Mouse (Mus musculus) kidney, adult 9 months (tissue): ENCODE data around the gene Scn4a.
"Not testable (repeated sequence)": the region's sequence is repeated elsewhere in the genome, so short reads cannot be mapped to it uniquely, and the experiment has no call there.

Source experiments
- DNase-seq: peaks from one replicate; pipeline ENCODE4 v3.0.0; 2022

Scn4a gene

DNA sequence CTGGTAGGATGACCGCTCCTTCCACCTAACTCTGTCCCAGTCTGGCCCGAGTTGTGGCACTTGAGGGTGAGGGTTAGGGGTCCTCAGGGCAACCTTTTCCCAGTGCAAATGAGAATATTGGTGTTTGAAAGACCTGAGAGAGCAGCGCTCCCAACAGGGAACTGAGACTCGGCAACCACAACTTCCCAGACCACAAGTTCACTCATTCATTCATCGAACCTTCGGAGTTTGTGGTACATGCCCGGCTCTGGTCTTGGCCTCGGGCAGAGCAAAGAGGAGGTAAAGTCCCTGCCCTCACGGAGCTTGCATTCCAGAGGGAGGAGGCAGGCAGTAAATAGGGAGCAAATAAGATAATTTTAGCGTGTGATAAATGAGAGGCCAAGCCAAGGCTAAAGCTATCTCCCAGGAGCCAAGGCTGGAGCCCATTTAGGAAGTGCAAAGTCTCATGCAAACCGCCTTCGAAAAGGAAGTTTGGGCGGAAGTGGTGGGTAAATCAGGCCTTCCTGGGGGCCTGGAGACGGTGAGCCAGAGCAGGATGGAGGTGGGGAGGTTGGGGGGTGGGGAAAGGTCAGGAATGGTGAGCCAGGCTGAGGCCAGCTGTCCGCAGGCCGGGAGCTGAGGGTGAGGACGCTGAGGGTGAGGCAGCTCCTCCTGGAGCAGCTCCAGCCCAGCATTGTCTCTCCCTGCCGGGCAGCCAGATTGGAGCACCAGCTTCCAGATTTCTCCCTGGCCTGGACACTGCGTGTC, 2.5 kb upstream of the Scn4a start:
- peak; percentile 23 for DNase-seq

DNA sequence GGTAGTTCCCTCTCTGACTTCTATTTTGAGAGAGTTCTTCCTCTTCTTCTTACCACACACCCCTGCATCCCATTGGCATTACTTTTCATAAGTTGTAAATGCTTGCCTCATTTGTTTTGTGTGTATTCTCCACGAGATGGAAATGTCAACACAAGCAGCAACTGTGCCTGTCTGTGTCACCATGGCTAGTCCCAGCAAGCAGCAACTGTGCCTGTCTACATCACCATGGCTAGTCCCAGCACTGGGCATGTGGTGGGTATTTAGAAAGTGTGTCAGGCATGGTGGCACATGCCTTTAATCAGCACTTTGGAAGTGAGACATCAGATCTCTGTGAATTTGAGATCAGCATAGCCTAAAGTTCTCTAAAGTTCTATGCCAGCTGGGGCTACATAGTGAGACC, 1.1 kb upstream of the Scn4a start:
- DNase-seq, result no peak

DNA sequence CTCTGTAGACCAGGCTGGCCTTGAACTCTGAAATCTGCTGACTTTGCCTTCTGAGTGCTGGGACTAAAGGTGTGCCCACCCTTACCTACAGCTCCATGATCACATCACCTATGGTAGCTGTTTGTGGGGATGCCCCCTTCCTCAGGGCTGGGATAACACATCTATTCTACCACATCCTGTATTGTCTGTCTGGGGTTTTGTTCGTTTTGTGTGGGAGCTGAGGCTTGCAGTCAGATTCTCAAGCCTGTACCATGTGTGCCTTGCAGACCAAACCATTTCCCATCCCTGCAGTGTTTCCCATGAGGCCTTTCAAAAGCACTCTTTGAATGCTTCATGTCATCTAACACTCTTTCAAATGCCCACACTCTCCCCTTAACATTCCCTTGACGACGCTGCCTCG, 1.1 kb downstream of the Scn4a start:
- no peak for DNase-seq

DNA sequence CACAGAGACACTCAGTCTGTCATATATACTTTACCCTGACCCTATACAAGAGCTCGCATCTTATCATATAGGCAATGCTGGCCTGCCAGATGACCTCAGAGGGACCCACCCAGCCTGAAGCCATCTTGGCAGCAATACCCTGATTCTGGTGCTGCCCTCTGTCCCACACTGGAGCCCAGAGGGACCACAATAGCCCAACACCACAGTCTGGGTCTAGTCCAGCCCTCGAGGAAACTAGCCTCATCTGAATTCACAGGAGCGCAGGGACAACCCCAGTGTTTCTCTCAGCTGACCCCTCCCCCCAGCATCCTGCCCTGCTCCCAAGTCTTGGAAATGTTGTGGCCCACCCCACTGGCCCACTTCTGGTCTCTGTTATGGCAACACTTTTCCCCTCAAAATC, 1.8 kb downstream of the Scn4a start:
- DNase-seq, result no peak

DNA sequence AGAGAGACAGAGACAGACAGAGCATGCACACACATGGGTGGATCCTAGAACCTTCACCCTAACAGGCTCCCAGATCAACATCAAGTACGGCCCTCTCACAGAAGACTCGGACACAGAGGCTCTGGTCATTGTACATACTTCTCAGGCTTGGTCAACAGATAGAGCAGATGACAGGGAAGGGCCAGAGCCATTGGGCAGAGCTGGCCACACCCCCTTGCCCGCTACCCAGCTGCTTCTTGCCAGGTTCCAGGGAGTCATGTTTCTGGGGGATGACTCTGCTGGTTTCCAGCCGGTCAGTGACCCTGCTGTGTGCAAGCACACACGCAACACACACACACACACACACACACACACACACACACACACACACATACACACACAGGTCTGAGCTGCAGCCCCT, 2.2 kb downstream of the Scn4a start:
- no peak for DNase-seq

DNA sequence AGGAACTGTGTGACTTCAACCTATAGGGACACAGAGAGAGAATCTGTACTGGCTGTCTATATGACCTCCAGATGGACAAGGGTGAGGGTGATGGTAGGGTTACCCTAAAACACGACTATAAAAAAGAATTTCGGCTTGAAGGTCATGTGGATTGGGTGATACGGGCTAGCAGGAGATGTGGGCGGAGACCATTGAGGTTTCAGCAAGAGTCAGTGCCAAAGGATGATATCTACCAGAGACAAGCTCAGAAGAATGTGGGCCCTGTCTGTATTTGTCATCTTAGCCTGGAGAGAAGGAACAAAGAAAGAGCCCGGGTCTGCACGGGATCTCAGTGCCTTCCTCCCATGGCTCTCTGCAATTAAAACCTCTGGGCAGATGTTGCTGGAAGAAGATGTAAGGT, 3.3 kb downstream of the Scn4a start:
- DNase-seq, result no peak

- DNase-seq, result no peak
Measured at GRCm38 (mm10) chr11:106344910-106345309, 8.2 kb downstream of the Scn4a start.

DNA sequence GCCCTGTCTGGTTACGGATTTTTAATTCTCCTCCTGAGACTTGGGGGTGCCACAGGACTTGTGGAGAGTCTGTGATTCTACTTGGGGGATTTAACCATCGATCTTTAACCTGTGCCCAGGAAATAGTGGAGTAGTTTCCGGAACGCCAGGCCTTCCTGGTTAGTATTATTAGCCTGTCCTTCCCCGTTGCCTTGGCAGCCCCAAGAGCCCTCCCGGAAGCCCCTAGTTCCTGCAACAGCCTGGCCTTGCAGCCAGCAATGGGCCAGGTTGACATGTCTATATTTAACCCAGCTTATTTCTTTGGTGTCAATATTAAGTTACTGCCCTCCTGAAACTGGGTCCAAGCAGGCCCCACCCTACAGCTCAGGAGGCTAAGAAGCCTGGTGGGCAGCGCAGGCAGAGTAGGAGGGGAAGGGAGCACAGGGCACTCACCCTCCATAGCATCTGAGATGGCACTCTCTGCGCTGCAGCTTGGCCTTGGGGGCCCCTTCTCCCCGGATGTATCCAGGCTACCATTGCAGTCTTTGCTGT, 12.0 kb downstream of the Scn4a start:
- peak; percentile 24 for DNase-seq

- not testable (repeated sequence) for DNase-seq
Measured at GRCm38 (mm10) chr11:106339323-106339722, 13.8 kb downstream of the Scn4a start.

DNA sequence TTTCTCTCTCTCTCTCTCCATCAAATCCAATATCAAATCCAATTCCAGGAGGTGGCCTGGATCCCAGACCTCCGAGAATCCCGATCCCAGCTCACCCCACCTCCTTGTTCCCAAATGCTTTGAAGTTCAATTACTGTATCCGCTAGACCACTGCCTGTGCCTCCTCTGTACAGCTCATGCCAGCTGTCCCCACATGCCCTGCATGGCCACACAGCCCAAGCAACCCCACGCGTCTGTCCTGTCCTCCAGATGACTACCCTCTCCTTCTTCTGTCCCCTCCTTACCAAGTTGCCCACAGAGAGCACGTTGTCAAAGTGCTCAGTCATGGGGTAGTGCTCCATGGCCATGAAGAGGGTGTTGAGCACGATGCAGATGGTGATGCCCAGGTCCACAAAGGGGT, 14.2 kb downstream of the Scn4a start:
- no peak for DNase-seq

DNA sequence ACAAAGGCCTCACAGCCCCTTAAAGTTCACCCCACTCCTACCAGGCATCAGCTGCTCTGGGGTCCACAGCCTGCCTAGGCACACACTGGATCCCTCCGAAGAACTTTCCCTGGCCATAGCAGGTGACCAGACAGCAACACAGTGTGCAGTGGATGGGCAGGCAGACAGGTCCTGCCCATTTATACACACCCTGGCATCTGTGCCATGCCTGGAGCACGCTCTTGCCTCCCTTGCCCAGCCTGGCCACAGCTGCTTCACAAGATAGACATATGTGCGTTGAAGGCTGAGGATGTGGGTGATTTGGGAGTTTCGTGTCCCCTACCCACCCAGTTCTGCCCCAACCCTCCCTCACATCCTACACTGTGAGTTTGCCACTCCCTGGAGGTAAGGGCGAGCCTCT, 15.1 kb downstream of the Scn4a start:
- no peak for DNase-seq

GRCm38 (mm10) chr11:106334066-106334465, 19.0 kb downstream of the Scn4a start:
- DNase-seq, result no peak

DNA sequence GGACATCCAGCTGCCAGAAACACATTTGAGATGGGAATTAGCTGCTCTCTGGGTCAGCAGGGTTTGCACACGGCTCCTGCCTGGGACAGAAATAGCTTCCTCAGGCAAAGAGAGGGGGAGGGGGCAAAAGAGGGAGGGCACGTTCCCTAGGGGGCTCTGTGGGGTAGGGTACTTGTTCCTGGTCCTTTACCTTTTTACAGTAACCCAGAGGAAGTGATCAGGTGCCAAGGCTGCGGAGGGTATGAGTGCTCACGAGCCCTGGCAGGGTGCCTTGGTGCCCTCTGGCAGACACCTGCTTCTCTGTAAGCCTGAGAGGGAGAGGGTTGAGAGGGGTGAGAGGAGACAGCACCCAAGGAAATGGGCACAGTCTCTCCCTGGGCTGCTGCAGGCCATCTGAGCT, 20.6 kb downstream of the Scn4a start:
- no peak for DNase-seq

- DNase-seq, result peak; percentile 35
Measured at GRCm38 (mm10) chr11:106329682-106330081, 23.4 kb downstream of the Scn4a start.

DNA sequence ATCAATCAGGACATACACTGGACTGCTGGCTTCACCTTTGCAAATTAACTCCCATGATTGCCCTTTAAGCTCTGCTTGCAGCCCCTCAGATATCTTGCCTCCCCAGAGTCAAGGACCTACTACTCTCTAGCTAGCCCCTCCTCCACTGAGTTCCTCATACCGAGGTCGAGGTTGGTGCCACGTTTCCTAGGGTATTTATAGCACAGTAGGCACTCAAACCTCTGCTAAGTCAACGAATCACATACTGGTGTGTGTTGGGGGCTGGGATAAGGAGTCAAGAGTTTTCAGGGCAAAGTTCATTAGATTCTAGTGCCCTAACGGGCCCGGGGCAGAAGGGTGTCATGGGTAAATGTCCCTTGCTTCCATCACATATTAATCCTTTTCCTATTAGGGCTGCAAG, 24.0 kb downstream of the Scn4a start:
- no peak for DNase-seq

GRCm38 (mm10) chr11:106328521-106328920, 24.6 kb downstream of the Scn4a start:
- DNase-seq, result no peak

DNA sequence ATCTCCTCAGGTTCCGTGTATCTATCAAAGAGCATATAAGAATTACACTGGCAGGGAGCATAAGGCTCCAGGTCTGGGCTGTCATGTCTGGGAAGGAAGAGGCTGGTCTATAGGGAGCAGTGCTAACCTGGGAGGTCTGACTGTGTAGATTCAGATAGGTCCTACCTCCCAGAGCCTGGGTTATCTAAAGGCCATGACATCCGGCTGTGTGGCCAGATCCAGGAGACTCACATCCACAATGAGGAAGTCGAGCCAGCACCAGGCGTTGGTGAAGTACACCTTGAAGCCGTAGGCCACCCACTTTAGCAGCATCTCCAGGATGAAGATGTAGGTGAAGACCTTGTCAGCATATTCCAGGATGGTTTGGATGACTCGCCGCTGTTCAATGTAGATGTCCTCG, 26.6 kb downstream of the Scn4a start:
- no peak for DNase-seq

DNA sequence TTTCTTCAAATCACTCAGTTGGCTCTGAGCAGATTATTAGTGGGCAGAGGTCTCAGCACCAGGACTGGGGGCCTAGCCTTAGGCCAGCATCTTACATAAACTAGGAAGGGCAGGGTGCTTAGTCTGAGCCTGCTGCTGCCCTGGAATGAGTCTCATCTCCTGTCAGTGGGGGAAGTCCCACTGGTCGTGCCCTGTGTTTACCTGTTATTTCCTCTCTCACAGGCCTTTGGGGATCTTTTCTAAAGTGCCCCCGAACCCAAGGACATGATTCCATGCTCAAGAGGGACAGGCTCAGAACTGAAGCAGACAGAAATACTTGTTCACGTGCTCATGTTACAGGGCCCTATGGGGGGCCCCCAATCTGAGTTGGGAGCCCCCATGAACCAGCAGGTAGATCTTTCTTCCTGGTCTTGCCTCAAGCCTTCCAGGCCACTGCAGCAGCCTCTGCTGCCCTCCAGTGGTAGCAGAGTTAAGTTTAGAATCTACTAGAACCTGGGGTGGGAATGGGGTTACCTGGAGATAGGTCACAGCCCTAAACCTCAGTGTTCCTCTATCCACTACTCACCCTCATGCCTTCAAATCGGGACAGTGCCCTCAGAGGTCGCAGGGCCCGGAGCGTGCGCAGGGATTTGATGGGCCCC, 27.4 kb downstream of the Scn4a start:
- peak; percentile 83 for DNase-seq

GRCm38 (mm10) chr11:106324858-106325257, 28.2 kb downstream of the Scn4a start:
- peak; percentile 68 for DNase-seq

DNA sequence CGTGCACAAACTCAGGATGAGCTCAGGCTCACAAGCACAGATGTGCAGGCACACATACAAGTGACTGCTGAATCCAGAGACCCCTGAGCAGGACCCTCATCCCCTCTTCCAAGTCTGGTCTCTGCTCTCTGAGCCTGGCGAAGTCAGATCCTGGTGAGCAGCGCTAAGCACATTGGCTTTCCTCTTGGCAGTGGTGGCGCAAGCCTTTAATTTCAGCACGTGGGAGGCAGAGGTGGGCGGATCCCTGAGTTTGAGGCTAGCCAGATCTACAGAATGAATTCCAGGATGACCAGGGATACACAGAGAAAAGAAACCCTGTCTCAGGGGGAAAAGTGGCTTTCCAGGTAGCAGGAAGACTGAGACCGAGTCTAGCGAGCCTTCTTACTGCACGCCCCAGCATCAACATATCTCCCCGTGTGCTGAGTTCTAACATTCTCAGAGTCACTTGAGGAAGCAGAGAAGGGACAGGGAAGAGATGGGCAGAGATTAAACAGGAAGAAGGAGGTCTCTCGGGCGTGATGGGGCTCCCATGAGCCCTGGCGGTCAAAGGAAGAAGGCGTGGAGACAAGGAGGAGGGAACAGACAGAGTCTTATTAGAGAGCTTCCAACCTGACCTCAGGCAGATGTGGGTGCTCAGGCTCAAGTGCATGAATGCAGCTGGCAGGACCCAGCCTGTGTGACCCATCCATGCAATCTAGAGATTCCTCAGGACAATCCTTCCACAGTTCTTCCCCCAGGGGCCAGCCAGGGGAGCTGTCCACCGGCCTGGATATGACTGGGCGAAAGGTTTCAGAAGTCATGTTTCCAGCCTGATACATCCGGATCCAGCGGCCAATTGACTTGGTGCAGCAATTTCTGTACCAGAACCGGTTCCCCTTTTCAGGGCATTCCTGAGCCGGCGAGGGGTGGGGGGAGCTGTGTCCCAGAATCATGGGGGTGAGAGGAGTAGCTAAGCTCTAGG, 34.4 kb downstream of the Scn4a start:
- no peak for DNase-seq

GRCm38 (mm10) chr11:106317801-106318200, 35.3 kb downstream of the Scn4a start:
- DNase-seq, result no peak

DNA sequence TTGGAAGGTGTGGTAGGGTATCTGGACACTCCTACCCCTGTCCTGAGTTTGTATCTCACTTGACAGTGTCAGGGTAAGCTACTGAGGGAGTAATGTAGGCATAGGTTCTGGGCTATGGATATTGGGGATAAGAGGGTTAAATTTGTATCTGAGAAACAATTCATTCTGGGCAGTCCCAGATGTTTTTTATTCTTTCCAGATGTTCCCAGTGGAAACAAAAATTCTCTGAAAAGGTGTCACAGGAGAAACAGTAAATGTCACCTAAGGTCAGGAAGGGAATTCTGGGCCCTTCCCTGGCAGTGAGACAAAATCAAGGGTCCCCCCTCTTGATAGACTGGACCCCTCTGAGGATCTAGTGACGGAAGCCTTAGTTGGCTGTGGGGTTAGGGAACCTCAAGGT, 36.7 kb downstream of the Scn4a start:
- DNase-seq, result no peak

DNA sequence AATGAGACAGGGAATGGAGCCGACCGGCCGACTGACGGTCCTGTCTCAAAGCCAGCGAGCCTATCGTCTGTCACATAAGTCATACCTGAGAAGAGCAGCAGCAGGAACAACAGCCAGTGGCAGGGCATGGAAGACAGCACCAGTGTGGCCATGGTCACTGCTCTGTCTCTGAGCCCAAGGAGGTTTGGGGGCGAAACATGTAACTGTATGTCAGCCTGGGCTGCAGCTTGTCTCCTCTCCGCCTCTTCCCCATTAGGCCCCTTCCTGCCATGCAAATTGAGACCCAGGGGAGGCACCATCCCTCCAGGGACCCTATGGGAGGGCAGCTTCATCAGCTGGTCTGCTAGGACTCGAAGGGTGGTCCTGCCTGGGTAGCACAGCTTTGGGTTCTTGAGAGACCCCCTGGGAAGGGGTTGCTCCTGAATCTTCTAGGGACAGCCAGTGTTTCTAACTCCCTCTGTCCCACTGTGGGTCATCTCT, 38.7 kb downstream of the Scn4a start, which contains the start of gene Cd79b:
Gene Cd79b, minus strand, starts transcription at position 430 of the 480 bp plus-strand sequence.
- DNase-seq, result no peak
